Mouse (Mus musculus) forebrain, postnatal 0 days (tissue): ENCODE measurements around the gene Ift22. TPM values are rescaled to one million over a fixed set of nuclear protein-coding genes. Genes with fewer than 3 reads are reported as not detected.

ENCODE experiments used
- ATAC-seq: fragments of 200-750 bp; cut with Nextera tagmentation; 2 replicates; pipeline ENCODE4 v1.8.0; 2017; ENCODE audit warnings: mild to moderate bottlenecking, moderate library complexity
- DNase-seq: peaks from one replicate; pipeline ENCODE4 v3.0.0-alpha.2; 2015
- H3K27ac ChIP-seq: fragments of 300-500 bp; sonication (generic); 2 replicates; pipeline ENCODE4 v1.5.1; 2014; ENCODE audit warnings: low read depth, mild to moderate bottlenecking, antibody characterized with exemption, low read length, moderate library complexity, mixed read lengths
- H3K27me3 ChIP-seq: fragments of 300-500 bp; sonication (generic); 2 replicates; pipeline ENCODE4 v1.6.1; 2014; ENCODE audit warnings: mild to moderate bottlenecking, low read length, mixed read lengths; ENCODE audit not compliant: insufficient read depth
- H3K36me3 ChIP-seq: fragments of 300-500 bp; sonication (generic); 2 replicates; pipeline ENCODE4 v1.6.1; 2014; ENCODE audit warnings: mild to moderate bottlenecking, moderate library complexity; ENCODE audit not compliant: insufficient read depth
- H3K4me1 ChIP-seq: fragments of 300-500 bp; sonication (generic); 2 replicates; pipeline ENCODE4 v1.6.1; 2014; ENCODE audit warnings: antibody characterized with exemption; ENCODE audit not compliant: insufficient read depth
- H3K4me2 ChIP-seq: fragments of 300-500 bp; sonication (generic); 2 replicates; pipeline ENCODE4 v1.6.1; 2014; ENCODE audit warnings: low read depth, mild to moderate bottlenecking, moderate library complexity
- H3K4me3 ChIP-seq: fragments of 300-500 bp; sonication (generic); 2 replicates; pipeline ENCODE4 v1.5.1; 2014; ENCODE audit warnings: low read depth, low read length, mixed read lengths
- H3K9ac ChIP-seq: fragments of 300-500 bp; sonication (generic); 2 replicates; pipeline ENCODE4 v1.6.1; 2014; ENCODE audit warnings: mild to moderate bottlenecking
- H3K9me3 ChIP-seq: fragments of 300-500 bp; sonication (generic); 2 replicates; pipeline ENCODE4 v1.6.1; 2016; ENCODE audit warnings: low read length
- CTCF ChIP-seq: sonication (generic); IDR thresholded peaks from 2 replicates; pipeline ENCODE4 v1.5.1; 2016; ENCODE audit warnings: antibody characterized with exemption, control low read depth, low read depth
- WGBS: fragments of 180-500 bp; shearing (Covaris S2); extraction: QIAGEN DNeasy Blood & Tissue Kit; methylation state at CpG from one replicate; pipeline ENCODE4 v1.1.7; 2014; 5-methylcytosine and 5-hydroxymethylcytosine counted together
- polyA plus RNA-seq: library from polyadenylated mRNA; unstranded; fragments of >200 nt; fragmentation: Nextera tagmentation; extraction: Ambion mirVana; gene quantifications from 2 replicates; pipeline ENCODE4 v1.2.1, GENCODE M21; 2015
- total RNA-seq: library from RNA; depleted of rRNA; stranded (reverse); fragments of >200 nt; gene quantifications from 2 replicates; pipeline ENCODE4 v1.2.3, GENCODE M21; 2014

Gene Ift22
- total and polyA plus RNA-seq, 2 experiments from 2014 or later: 35.9 to 134 TPM

- Histone ChIP-seq H3K27ac (no peak within 1 kb of the TSS), H3K4me1 (peaks cover 6% of the 10 kb centered on the region; the same call in 1 of the 2 replicates), H3K9me3 (no peaks in the 10 kb centered on the region), H3K4me3 (peak within 1 kb of the TSS; percentile 52), H3K9ac (peak within 1 kb of the TSS; percentile 68), H3K4me2 (peak within 1 kb of the TSS; percentile 96), H3K27me3 (peaks cover 15% of the 10 kb centered on the region), H3K36me3 (no peaks in the 10 kb centered on the region)
- no peak for TF ChIP-seq CTCF
- peak; percentile 51 for DNase-seq
- WGBS: 2% methylated on average over 44 of the region's 44 CpGs
- ATAC-seq: peak; percentile 62
These were observed 25.0 kb upstream of the Ift22 start, which contains the start of gene Col26a1 for GRCm38 (mm10) chr5:136882788-136883439. TSS of gene Col26a1 (minus strand) at chr5:136883209.

- Histone ChIP-seq H3K27ac (no peak overlapping the region), H3K4me3 (no peak overlapping the region), H3K4me2 (no peak overlapping the region), H3K9me3 (no peaks in the 10 kb centered on the region), H3K27me3 (peaks cover 11% of the 10 kb centered on the region), H3K36me3 (no peaks in the 10 kb centered on the region), H3K4me1 (peaks cover 1% of the 10 kb centered on the region; the same call in 1 of the 2 replicates), H3K9ac (no peak overlapping the region)
- ATAC-seq: no peak
- WGBS: 32% methylated on average over 7 of the region's 7 CpGs
- no peak for TF ChIP-seq CTCF
- DNase-seq: no peak
These were observed 21.0 kb upstream of the Ift22 start for GRCm38 (mm10) chr5:136886957-136887356.

GRCm38 (mm10) chr5:136888539-136889355, 19.2 kb upstream of the Ift22 start:
- DNase-seq (no peak), ATAC-seq (no peak)
- Histone ChIP-seq H3K36me3 (no peaks in the 10 kb centered on the region), H3K4me3 (no peak overlapping the region), H3K9ac (no peak overlapping the region), H3K4me1 (no peaks in the 10 kb centered on the region), H3K4me2 (no peak overlapping the region), H3K9me3 (no peaks in the 10 kb centered on the region), H3K27ac (no peak overlapping the region), H3K27me3 (peaks cover 3% of the 10 kb centered on the region; the same call in 1 of the 2 replicates)
- TF ChIP-seq CTCF: no peak
- WGBS: 69% methylated on average over 19 of the region's 19 CpGs

GRCm38 (mm10) chr5:136894840-136895528, 13.0 kb upstream of the Ift22 start:
- Histone ChIP-seq H3K4me2 (no peak overlapping the region), H3K27me3 (no peaks in the 10 kb centered on the region), H3K4me3 (no peak overlapping the region), H3K36me3 (no peaks in the 10 kb centered on the region), H3K9me3 (no peaks in the 10 kb centered on the region), H3K9ac (no peak overlapping the region), H3K4me1 (no peaks in the 10 kb centered on the region), H3K27ac (no peak overlapping the region)
- no peak for ATAC-seq
- DNase-seq: no peak
- no peak for TF ChIP-seq CTCF
- WGBS: 75% methylated on average over 25 of the region's 25 CpGs

GRCm38 (mm10) chr5:136895529-136895963, 12.4 kb upstream of the Ift22 start:
- no peak for DNase-seq

GRCm38 (mm10) chr5:136904621-136905020, 3.3 kb upstream of the Ift22 start:
- ATAC-seq: no peak
- Histone ChIP-seq H3K4me2 (no peak overlapping the region), H3K36me3 (no peaks in the 10 kb centered on the region), H3K4me1 (no peaks in the 10 kb centered on the region; the same call in 1 of the 2 replicates), H3K27ac (no peak overlapping the region), H3K9me3 (no peaks in the 10 kb centered on the region), H3K4me3 (no peak overlapping the region), H3K27me3 (no peaks in the 10 kb centered on the region), H3K9ac (no peak overlapping the region)
- DNase-seq: no peak
- no peak for TF ChIP-seq CTCF
- 55% methylated on average over 3 of the region's 3 CpGs for WGBS

More at GRCm38 (mm10) chr5:136895529-136895963, 12.4 kb upstream of the Ift22 start:
- WGBS: 53% methylated on average over 10 of the region's 10 CpGs
- Histone ChIP-seq H3K4me2 (no peak overlapping the region), H3K9ac (no peak overlapping the region), H3K4me3 (no peak overlapping the region), H3K27me3 (no peaks in the 10 kb centered on the region), H3K9me3 (no peaks in the 10 kb centered on the region), H3K36me3 (no peaks in the 10 kb centered on the region), H3K4me1 (no peaks in the 10 kb centered on the region), H3K27ac (no peak overlapping the region)
- peak; percentile 21; the same call in 1 of the 2 replicates for TF ChIP-seq CTCF
- ATAC-seq: no peak
